Mouse (Mus musculus): ENCODE data around the gene Stk33.

DNA sequence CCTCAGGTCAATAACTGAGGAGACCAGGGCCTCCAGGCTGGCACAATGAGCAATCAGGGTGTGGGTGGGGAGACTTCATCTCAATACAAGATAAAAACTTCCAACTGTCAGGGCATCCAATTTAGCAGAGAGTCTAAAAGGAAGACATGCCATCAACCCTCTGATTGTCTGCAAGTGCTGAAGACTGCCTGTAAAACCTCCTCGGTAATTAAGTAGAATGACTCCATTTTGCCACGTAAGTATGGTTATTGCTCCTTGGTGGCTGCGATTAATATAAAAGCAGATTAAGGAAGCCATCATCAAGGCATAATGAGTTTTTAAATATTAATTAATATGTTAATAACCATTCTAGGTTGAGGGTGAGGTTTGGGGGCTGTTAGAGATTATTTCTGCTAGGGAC lies 187.5 kb downstream of the Stk33 start:
- TF ChIP-seq CTCF (IDR thresholded peaks at IDR 0.05; ENCODE audit: borderline replicate concordance, insufficient read depth, low read length) (no peak), POLR2A (IDR thresholded peaks at IDR 0.05; ENCODE audit: low read depth, low read length) (no peak)
